Mouse (Mus musculus) inflammation-experienced regulatory T-cells, adult 6 months (primary cell): ENCODE data around the gene Wfdc12. TPM values are rescaled to one million over a fixed set of nuclear protein-coding genes. Genes with fewer than 3 reads are reported as not detected.

ENCODE experiments used
- ATAC-seq: one replicate; pipeline ENCODE4 v1.8.0; 2017
- polyA plus RNA-seq, 3 experiments: library from polyadenylated mRNA; unstranded; fragments of 100-300 nt; shearing (Covaris generic); gene quantifications; one replicate each; pipeline ENCODE4 v1.2.1; 2017

Gene Wfdc12
- polyA plus RNA-seq, 3 experiments from 2014 or later, result not detected

DNA sequence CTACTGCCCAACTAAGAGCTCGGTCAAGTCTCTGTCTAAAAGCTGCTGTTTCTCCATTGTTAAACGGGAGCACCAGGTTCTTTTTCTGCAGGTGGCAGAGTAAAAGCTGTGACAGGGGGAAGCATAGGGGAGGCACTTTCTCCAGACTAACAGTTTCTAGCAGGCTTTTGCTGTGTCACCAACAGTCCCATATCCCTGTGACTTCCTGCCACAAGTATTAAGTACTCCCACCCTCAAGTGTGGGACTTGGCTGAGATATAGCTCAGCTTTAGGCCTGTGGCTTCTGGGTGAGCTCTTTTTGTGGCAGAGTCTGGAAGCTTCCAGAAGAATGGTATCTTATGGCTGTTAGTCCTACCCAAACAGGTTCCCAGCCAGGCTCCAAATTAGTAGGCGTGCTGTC is 14.6 kb downstream of the Wfdc12 start:
- no peak for ATAC-seq

DNA sequence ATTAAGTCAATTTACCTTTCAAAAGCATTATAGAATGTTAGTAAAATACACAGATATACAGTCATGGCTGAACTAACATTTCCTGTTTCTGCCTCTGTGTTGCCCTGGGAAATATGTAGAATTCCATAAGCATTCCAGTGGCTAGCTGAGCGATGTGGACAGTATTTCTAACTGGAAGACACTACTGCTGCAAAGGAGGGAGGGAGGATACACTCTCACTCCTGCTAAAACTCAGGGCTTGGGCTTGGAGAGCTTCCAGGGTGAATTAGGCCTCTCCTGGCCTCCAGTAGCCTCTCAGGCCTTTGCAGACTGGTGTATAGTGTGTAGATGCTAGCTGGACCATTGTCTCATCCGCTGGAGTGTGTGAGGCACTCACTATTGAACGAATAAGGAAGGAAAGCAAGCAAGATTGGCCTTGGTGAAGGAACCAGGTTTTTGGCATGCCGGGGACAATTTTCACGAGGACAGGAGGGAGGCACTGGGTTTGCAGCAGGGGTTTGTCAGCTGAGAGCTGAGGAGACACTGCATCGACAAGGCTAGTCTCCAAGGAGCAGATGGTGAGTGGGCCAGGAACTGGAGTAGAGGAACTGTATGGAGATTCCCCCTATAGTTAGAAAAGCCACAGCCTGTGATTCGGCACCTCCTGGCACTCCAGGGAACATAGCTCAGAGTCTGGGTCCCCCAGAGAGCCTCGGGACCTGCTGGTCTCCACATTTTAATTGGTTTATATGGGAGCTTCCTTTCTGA is 15.6 kb downstream of the Wfdc12 start:
- ATAC-seq, result no peak

DNA sequence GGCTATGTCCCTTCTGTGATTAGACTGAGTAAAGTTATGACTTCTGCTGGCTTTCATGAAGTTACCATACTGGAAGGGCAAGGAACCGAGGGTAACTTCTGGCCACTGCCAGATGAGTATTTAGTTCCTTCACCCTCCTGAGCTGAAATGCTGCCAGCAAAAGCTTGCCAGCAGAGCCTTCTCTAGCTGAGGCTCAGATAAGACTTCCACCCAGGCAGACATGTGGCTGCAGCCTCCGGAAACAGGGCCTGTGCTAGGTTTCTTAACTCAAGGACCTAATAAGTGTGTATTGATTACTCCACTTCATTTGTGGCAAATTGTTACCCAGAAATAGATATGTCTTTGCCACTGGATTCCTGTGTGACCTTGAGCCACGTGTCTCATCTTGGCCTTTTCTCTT is 17.0 kb downstream of the Wfdc12 start:
- ATAC-seq, result no peak

DNA sequence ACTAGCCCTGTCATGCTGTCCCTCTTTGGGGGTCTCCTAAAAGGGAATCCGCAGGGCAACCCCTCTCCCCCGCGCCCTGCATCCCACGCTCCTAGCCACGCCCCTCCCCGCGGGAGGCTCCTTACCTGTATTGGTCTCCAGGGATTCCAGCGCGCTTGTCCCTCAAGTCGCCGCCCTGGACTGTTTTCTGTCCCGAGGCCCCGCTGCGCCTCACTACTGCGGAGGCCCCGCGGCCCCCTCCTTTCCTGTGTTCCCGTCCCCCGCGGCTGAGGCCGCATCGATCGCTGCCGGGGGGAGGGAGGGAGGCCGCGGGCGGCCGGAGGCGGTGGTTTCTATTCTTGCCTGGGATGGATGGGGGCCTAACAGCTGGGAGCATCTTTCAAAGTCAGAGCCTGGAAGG is 19.5 kb downstream of the Wfdc12 start, which contains the start of gene Kcns1:
TSS of gene Kcns1 (minus strand) at position 212 of the 400 bp plus-strand sequence.
- no peak for ATAC-seq

DNA sequence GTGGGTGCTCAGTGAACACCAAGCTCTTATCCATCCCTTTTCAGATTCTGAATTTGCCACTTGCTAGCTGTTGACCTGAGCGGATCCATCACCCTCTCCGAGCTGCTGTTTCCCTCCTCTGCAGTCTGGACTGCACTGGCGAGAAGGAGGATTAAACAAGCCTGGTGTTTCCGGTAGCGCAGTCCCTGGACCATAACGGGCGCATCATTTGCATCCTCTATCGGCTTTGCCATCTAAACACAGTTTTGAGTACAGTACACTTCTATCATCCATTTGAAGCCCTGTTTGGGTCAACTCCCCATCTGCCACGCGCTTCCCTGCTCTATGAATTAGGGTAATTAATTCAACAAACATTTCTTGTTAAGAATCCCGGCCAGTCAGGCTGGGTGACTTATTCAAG is 20.1 kb downstream of the Wfdc12 start:
- ATAC-seq, result no peak

DNA sequence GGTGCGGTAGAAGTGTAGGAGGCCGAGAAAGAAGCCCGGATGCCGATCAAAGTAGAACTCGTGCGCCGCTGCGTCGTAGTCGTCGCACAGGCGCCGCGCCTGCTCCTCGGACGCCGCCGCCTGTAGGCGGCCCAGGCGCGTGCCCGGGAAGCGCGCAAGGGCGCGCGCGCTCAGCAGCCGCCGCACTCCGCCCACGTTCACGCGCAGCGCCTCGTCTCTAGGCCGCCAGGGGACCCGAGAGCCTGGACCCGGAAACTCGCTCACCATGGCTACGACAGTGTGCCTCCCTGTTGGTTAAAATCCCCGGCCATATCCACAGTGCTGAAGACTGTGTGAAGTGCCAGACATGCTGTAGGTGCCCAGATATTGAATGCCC is 21.8 kb downstream of the Wfdc12 start:
- peak; percentile 50 for ATAC-seq

DNA sequence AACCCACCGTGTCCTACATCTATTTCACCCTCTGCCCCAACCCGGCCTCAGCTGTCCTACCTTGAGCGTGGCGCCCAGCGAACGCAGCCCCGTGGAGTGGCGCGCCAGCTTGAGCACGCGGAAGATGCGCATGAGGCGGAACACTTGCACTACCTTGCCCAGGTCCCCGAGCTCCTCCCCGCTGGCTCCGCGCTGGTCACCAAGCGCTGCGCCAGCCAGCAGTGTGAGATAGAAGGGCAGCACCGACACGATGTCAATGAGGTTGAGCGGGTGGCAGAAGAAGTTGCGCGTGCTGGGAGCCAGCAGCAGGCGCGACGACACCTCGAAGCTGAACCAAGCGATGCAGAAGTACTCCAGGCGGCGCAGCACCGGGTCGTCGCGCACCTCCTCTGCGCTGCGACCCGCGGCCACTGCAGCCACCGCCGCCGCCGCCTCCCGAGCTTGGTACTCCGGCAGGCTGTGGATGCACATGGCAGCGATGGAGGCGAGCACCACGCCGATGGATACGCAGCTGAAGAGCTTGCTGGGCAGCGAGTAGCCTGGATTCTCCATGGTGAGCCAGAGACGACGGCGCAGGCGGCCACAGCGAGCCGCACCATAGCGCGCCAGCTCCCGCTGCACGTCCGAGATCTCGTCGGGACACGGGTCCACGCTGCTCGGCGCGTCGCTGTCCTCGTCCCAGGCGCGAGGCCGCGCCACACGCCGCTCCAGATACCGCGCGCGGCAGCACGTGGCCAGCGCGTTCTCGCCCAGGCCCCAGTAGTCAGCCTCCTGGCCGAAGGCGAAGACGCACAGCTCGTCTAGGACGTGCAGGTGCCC is 22.4 kb downstream of the Wfdc12 start:
- ATAC-seq, result no peak

DNA sequence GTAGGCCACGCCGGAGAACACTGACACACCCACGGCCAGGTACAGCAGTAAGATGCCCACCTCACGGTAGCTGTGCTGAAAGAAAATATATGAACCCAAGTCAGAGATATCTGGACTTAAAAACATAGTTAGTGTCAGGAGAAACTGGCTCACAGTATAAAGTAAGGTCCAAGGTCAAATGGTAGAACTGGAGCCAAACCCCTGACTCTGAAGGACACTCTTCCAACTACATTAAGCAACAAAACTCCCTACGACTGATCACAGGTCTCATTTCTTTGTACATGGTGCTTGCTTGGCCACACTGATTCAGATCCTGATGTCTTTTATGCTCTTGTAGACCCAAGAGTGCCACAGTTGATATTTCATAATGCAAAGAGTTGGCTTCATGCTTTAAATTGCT is 25.5 kb downstream of the Wfdc12 start:
- ATAC-seq, result no peak

DNA sequence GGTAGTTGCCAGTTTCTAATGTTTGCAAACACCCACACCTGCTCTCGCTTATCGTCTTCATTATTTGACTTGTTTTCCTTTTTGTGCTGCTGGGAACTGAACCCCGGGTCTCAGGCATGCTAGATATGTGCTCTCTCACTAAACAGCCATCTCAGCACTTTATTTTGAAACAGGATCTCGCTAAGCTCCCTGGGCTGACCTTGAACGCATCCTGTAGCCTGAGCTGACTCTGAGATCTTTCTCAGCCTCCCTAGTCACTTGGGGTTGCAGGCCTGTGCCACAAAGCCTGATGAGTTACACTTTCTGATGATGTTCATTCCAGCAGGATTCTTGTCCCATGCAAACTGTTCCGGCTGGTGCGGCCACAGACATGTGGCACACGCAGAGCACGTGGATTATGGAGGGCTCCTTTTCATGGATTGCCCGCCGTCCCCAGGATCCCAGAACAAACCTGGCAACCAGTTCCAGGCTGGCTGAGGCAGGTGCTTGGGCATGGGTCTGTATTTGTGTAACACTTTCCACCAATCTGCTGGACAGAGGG is 28.8 kb downstream of the Wfdc12 start:
- no peak for ATAC-seq

DNA sequence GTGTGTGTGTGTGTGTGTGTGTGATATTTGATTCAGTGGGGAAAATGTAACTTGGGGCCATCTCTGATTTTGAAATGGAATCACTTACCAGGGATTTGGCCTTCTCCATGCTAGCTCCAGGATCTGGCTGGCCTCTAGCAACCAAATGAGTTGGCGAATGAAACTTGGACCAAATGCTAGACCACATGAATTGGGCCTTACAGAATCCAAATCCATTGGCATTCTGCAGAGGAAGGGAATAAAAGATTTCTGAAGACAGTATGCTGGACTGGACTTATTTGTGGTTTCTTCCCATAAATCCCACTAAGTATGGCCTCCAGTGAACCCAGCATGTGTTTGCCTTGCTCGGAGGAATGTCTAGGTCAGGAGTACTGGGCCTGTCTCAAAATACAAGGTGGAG is 31.6 kb downstream of the Wfdc12 start:
- ATAC-seq, result no peak

DNA sequence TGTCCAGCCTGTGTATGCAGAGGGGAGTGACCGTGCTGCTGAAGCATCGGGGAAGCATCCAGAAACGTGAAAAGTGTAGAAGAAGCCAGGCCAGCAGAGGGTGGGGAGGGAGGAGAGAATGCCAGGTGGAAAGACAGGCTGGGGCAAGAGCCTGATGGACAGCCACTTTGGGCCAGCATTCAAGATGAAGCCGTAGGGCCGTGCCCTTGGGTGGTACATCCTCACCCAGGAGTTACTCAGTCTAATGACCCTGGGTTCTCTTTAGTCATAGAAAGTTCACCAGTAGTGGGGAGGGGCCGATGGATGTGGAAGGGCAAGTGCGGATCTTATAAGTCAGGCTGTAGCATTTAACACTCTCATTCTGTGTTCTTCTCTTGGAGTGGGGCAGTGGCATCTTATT is 34.2 kb downstream of the Wfdc12 start:
- ATAC-seq, result no peak

DNA sequence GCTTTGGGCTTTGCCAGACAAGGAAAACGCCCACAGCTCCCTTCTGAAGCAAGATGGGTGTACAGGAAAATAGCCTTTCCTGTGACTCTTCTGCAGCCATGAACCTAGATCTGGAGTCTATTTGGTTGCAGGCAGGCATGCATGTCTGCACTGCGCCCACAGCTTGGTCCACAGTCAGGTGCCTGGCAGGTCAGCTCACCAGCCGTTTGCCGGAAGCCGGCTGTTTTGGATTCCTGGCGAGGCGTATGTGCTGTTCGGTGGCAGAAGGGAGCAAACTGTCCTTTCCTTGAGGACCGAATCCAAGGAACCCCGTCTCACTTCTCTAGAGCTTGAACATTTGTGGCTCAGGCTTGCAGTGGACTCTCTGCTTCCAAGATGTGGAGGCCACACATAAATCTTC is 36.4 kb downstream of the Wfdc12 start:
- no peak for ATAC-seq

DNA sequence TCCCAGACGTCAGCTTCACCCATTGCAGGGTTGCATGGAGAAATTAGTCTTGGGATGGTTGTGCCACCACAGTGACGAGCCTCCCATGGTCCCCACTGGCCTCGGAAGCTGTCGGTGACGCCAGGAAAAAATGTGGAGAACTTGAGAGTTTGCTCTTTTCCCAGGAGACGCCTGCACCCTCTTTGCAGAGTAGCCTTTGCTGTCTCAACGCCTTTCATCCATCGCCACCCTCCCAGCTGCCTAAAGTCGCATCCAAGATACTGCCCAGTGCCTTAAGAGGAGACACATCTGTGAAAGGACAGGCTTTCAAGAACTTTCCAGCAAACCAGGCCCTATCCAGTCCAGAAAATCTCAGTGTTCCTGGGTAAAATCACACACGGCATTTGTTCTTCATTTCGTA is 38.1 kb downstream of the Wfdc12 start:
- no peak for ATAC-seq

DNA sequence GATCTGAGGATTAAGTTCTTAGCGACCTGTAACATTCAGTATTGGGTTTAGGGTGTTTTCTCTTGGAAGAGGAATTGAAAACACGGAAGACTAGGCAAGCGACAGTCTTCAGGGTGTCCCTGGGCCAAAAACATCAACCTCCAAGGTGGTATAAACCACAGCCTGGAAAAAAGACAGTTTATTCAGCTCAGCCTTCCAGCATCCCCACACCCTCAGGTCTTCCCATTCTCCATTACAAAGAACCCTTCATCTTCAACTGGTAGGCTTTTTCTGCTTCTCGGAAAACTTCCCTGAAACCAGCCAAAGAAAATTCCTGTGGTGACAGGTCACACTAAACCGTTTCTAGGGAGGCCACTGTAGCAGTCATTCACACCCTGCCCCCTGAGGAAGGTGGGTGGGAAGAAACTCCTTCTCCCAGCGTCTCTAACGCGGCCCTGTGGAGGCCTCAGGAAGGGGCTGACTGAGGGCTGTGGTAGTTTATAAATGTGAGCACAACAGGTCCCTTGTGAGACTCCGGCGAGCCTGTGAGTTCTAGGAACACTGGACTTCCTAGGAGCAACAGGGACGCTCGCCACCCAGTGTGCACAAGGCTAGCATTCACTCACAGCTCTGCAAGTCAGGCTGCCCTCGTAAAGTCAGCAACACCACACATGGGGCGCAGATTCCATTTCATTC is 40.2 kb downstream of the Wfdc12 start:
- ATAC-seq, result no peak

DNA sequence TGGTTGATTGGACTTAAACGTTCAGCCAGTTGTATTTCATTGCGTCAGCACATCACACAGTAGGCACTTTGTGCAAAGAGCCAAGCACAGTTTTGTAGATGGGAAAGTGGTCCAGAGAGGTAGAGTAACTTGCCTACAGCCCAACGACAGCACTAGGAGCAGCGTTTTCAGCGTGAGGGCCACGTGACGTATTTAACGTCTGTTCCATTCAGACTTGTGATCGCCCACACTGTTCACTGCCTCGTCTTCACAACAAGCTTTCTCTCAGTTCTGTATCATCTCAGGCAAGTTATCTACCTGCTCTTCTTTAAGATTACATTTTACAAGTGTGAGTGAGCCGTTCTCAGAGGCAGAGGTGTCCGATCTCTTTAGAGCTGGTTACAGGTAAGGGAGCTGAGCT is 43.9 kb downstream of the Wfdc12 start:
- ATAC-seq, result no peak

DNA sequence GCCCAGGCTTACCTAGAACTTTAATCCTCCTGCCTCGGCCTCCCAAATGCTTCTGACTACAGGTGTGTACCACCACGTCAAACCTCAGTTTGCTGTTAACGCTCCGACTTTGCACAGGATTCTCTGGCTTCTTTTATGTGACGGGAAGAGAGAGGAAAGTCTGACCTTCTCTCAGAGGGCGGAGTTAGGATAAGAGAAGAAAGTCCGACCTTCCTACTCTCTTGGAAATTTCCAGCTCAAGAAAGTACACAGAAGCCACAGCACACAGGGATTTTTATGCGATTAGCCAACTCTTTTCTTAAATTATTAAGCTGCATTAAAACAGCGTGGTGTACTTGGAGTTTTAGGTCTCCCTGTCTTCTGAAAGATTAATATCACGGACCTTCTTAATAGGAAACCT is 45.9 kb downstream of the Wfdc12 start:
- ATAC-seq, result no peak

DNA sequence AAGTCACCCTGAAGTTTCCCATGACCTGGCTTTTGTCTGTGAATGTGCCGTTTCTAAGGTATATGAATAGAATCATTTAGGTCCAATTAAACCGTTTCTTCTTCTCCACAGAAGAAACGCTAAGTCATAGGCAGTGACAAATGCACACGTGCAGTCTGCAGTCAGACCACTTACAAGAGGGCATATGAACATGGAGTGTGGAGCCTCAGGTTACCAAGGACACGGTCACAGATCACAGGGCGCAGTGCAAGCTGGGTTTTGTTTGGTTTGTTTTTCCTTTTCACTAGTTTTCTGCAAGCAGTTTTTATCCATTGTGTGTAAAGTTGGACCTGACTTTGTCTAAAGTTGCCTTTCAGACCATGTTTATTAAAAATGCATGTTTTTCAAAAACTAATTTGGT is 46.4 kb downstream of the Wfdc12 start:
- ATAC-seq, result no peak

DNA sequence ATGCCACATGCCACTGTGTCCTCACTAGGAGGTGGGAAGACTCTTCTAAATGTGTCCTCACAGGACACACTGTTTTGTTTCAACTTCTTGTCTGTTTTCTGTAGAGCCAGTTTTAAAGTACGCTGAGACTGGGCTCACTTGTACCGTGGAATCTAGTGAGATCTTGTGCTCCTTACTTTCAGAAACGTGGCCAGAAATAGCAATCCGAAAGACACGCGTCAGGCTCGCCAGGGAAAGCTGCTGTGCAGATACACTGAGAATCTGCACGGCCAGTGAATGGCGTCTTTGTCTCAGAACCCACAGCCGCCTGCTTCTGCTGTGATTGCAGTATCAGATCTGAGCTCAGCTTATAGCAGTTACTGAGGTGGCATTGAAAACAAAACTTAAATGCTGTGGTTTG is 48.4 kb downstream of the Wfdc12 start:
- ATAC-seq, result no peak

Other genes with a start within 250 kb of the Wfdc12 start
- 100 to 1,000 TPM in 1 of 3 experiments, 10 to 100 TPM in 2; 60.0 to 106 (median 82.2) TPM for gene Ywhab, start 195.6 kb downstream of the Wfdc12 start, polyA plus RNA-seq
- 1 to 10 TPM in 2 of 3 experiments, under 1 TPM in 1; 0.62 to 9.3 (median 2.1) TPM for gene Pabpc1l, start 165.2 kb downstream of the Wfdc12 start, polyA plus RNA-seq
- 100 to 1,000 TPM; 167 to 200 (median 173) TPM for gene Stk4, start 120.3 kb downstream of the Wfdc12 start, polyA plus RNA-seq
- 100 to 1,000 TPM; 103 to 135 (median 128) TPM for gene Tomm34, start 119.4 kb downstream of the Wfdc12 start, polyA plus RNA-seq
- gene Kcns1, start 19.5 kb downstream of the Wfdc12 start, polyA plus RNA-seq, result not detected
- not detected for gene Wfdc5, start 7.9 kb downstream of the Wfdc12 start, polyA plus RNA-seq
- not detected for gene Wfdc15a, start 9.5 kb upstream of the Wfdc12 start, polyA plus RNA-seq
- gene Wfdc15b, start 31.1 kb upstream of the Wfdc12 start, polyA plus RNA-seq, result not detected
- not detected for gene Svs2, start 47.9 kb upstream of the Wfdc12 start, polyA plus RNA-seq
- gene Svs3b, start 66.0 kb upstream of the Wfdc12 start, polyA plus RNA-seq, result not detected
- not detected for gene Svs4, start 87.9 kb upstream of the Wfdc12 start, polyA plus RNA-seq
- gene Svs3a, start 98.7 kb upstream of the Wfdc12 start, polyA plus RNA-seq, result not detected
- gene Svs6, start 126.1 kb upstream of the Wfdc12 start, polyA plus RNA-seq, result not detected
- not detected for gene Svs5, start 142.1 kb upstream of the Wfdc12 start, polyA plus RNA-seq
- gene Slpi, start 198.5 kb upstream of the Wfdc12 start, polyA plus RNA-seq, result 1 to 10 TPM; 3.3 to 7.1 (median 3.8) TPM
- not detected for gene Rbpjl, start 212.5 kb upstream of the Wfdc12 start, polyA plus RNA-seq
- under 1 TPM in 1 of 3 experiments, not detected in 2; 0.21 TPM for gene Matn4, start 214.6 kb upstream of the Wfdc12 start, polyA plus RNA-seq